Mouse (Mus musculus): ENCODE results near the gene Car6.

GRCm38 (mm10) chr4:150234599-150235327 is 33.6 kb upstream of the Car6 start:
- no peak for TF ChIP-seq POLR2A (IDR thresholded peaks at IDR 0.05; ENCODE audit: borderline replicate concordance, extremely low read depth, insufficient read depth, insufficient read length, poor library complexity, severe bottlenecking)
- no peak for TF ChIP-seq CTCF (IDR thresholded peaks at IDR 0.05; ENCODE audit: borderline replicate concordance, extremely low read depth, insufficient read depth, insufficient read length)
